9 mouse cellular contexts compared by ENCODE assay signal in genomic region chr14:61737504-61738040, GRCm38 (mm10).
DNase-seq lines count a peak whose midpoint lies in the region; ATAC-seq lines count a peak whose summit lies in the region.
"Had no signal": no experiment of that assay in that cellular context is flagged by ENCODE, and none has a peak within 500 bp of the region (broad histone marks: within the 10 kb centered on the region; RNA-seq: fewer than 3 reads in every experiment).

No protein-coding gene starts in this region.

- no peaks in the 10 kb centered on the region for H3K36me3 ChIP-seq in embryonic facial prominence, embryonic 13.5 days
- H3K36me3 ChIP-seq: liver, embryonic 15.5 days had no signal

- H3K4me1 ChIP-seq in embryonic facial prominence, embryonic 13.5 days: peaks cover 11% of the 10 kb centered on the region
- H3K4me1 ChIP-seq: liver, embryonic 15.5 days had no signal

- peak overlapping the region; percentile 38 for H3K4me2 ChIP-seq in embryonic facial prominence, embryonic 13.5 days
- H3K4me2 ChIP-seq: liver, embryonic 15.5 days had no signal

- DNase-seq in thymus, postnatal 4 days: peak; percentile 30
- no peak for DNase-seq in thymus, postnatal 25 days
- DNase-seq in kidney, adult 18-20 months: peak; percentile 47
- no peak for DNase-seq in layer of hippocampus, postnatal 10 days (ENCODE audit: low spot score in 2 of 2)
- DNase-seq in urinary bladder, adult 18-20 months (ENCODE audit: low spot score in 2 of 2): no peak
- DNase-seq in gastrocnemius, postnatal 14 days: no peak
- DNase-seq in right cerebral cortex, postnatal 25 days: no peak

- H3K27ac ChIP-seq in embryonic facial prominence, embryonic 13.5 days: peak overlapping the region; percentile 35; the same call in 1 of the 2 replicates
- H3K27ac ChIP-seq: liver, embryonic 15.5 days had no signal

- H3K27me3 ChIP-seq in embryonic facial prominence, embryonic 13.5 days: no peaks in the 10 kb centered on the region
- H3K27me3 ChIP-seq: liver, embryonic 15.5 days had no signal

- ATAC-seq in embryonic facial prominence, embryonic 13.5 days (ENCODE audit: insufficient number of reproducible peaks, insufficient read depth, low FRiP score, low TSS enrichment, low read depth): no peak

- peaks cover 5% of the 10 kb centered on the region; the same call in 1 of the 2 replicates for H3K9me3 ChIP-seq in embryonic facial prominence, embryonic 13.5 days
- H3K9me3 ChIP-seq: liver, embryonic 15.5 days had no signal

- no peak overlapping the region for H3K9ac ChIP-seq in embryonic facial prominence, embryonic 13.5 days
- H3K9ac ChIP-seq: liver, embryonic 15.5 days had no signal

- 73% methylated on average over 6 of the region's 6 CpGs for WGBS in embryonic facial prominence, embryonic 13.5 days

- H3K4me3 ChIP-seq in embryonic facial prominence, embryonic 13.5 days: no peak overlapping the region
- H3K4me3 ChIP-seq: liver, embryonic 15.5 days had no signal

- intact Hi-C loops in gastrocnemius, postnatal 14 days (cut with DNase I; ENCODE audit: low total_unique reads): no loop called here

Comparison
In these comparisons a context has a peak if more than half of its experiments do, and no peak if none do; other contexts are left out.
1. DNase-seq: peak in thymus, postnatal 4 days (single experiment) and kidney, adult 18-20 months (single experiment); none in thymus, postnatal 25 days (single experiment), layer of hippocampus, postnatal 10 days (0 of 2), urinary bladder, adult 18-20 months (0 of 2), gastrocnemius, postnatal 14 days (single experiment) and right cerebral cortex, postnatal 25 days (single experiment).